Mouse (Mus musculus) thymus, adult 2 months (tissue): ENCODE data around the gene Ryr1. TPM values are rescaled to one million over a fixed set of nuclear protein-coding genes. Genes with fewer than 3 reads are reported as not detected.

Source experiments
- DNase-seq: peaks from one replicate; pipeline ENCODE4 v3.0.0; 2021
- H3K27ac ChIP-seq: fragments of 200-500 bp; 2 replicates; pipeline ENCODE4 v1.5.1; 2012; ENCODE audit warnings: low read length, control low read depth; ENCODE audit not compliant: control insufficient read depth, insufficient read depth
- H3K27me3 ChIP-seq: fragments of 200-500 bp; 2 replicates; pipeline ENCODE4 v1.6.1; 2012; ENCODE audit warnings: mild to moderate bottlenecking, low read length, moderate library complexity, mixed read lengths; ENCODE audit not compliant: control insufficient read depth, insufficient read depth
- H3K36me3 ChIP-seq: fragments of 200-500 bp; 2 replicates; pipeline ENCODE4 v1.6.1; 2012; ENCODE audit warnings: mild to moderate bottlenecking, low read length, moderate library complexity; ENCODE audit not compliant: control insufficient read depth, insufficient read depth
- H3K4me1 ChIP-seq: fragments of 200-500 bp; replicated peaks from 2 replicates; pipeline ENCODE4 v1.6.1; 2012; ENCODE audit warnings: low read length; ENCODE audit not compliant: control insufficient read depth, insufficient read depth
- H3K4me3 ChIP-seq: fragments of 200-500 bp; 2 replicates; pipeline ENCODE4 v1.5.1; 2012; ENCODE audit warnings: mild to moderate bottlenecking, low read length, control low read depth, moderate library complexity; ENCODE audit not compliant: control insufficient read depth, insufficient read depth
- CTCF ChIP-seq: fragments of 200-500 bp; IDR thresholded peaks from 2 replicates; pipeline ENCODE4 v1.5.1; 2012; ENCODE audit warnings: mild to moderate bottlenecking, control low read depth, low read length, moderate library complexity, borderline replicate concordance; ENCODE audit not compliant: control insufficient read depth, poor library complexity, insufficient read depth; ENCODE audit errors: extremely low read depth
- POLR2A ChIP-seq: fragments of 200-500 bp; IDR thresholded peaks from 2 replicates; pipeline ENCODE4 v1.6.1; 2012; ENCODE audit warnings: mild to moderate bottlenecking, low read length, control low read depth, moderate library complexity; ENCODE audit not compliant: control insufficient read depth, poor library complexity, insufficient read depth; ENCODE audit errors: extremely low read depth
- WGBS: fragments of 180-500 bp; shearing (Covaris S2); methylation state at CpG from one replicate; pipeline ENCODE4 v1.1.7; 2018; 5-methylcytosine and 5-hydroxymethylcytosine counted together
- polyA plus RNA-seq: library from polyadenylated mRNA; depleted of rRNA; stranded (reverse); fragments of >200 nt; gene quantifications from 2 replicates; pipeline ENCODE4 v1.2.3, GENCODE M21; 2012

Gene Ryr1
- polyA plus RNA-seq, 1 experiment = 0.19 TPM

GRCm38 (mm10) chr7:28959505-28960045, 165.4 kb downstream of the Ryr1 start:
- Histone ChIP-seq H3K36me3 (no peaks in the 10 kb centered on the region), H3K27ac (no peak overlapping the region), H3K27me3 (no peaks in the 10 kb centered on the region), H3K4me1 (peaks cover 28% of the 10 kb centered on the region), H3K4me3 (no peak overlapping the region)
- DNase-seq = no peak
- TF ChIP-seq POLR2A (no peak), CTCF (no peak)
- 74% methylated on average over 6 of the region's 6 CpGs for WGBS

- Histone ChIP-seq H3K4me3 (no peak overlapping the region), H3K27ac (no peak overlapping the region)
- 81% methylated on average over 1 of the region's 1 CpGs for WGBS
These were observed 166.2 kb downstream of the Ryr1 start for GRCm38 (mm10) chr7:28958770-28959169.

GRCm38 (mm10) chr7:28957997-28958725, 166.8 kb downstream of the Ryr1 start:
- no peak overlapping the region for H3K27ac ChIP-seq

More at GRCm38 (mm10) chr7:28958770-28959169, 166.2 kb downstream of the Ryr1 start:
- no peak for DNase-seq
- H3K4me1 ChIP-seq = peaks cover 28% of the 10 kb centered on the region
- no peaks in the 10 kb centered on the region for H3K36me3 ChIP-seq
- no peaks in the 10 kb centered on the region for H3K27me3 ChIP-seq
- no peak for TF ChIP-seq POLR2A
- TF ChIP-seq CTCF = no peak

GRCm38 (mm10) chr7:28957286-28957685, 167.7 kb downstream of the Ryr1 start:
- WGBS = 89% methylated on average over 6 of the region's 6 CpGs
- no peak overlapping the region for H3K27ac ChIP-seq
- H3K36me3 ChIP-seq = peaks cover 1% of the 10 kb centered on the region; the same call in 1 of the 2 replicates
- no peaks in the 10 kb centered on the region for H3K27me3 ChIP-seq
- H3K4me1 ChIP-seq = peaks cover 25% of the 10 kb centered on the region
- no peak overlapping the region for H3K4me3 ChIP-seq
- DNase-seq = no peak
- TF ChIP-seq CTCF (no peak), POLR2A (no peak)

More at GRCm38 (mm10) chr7:28957997-28958725, 166.8 kb downstream of the Ryr1 start:
- TF ChIP-seq CTCF (no peak), POLR2A (no peak)
- DNase-seq = no peak
- WGBS = 37% methylated on average over 1 of the region's 1 CpGs
- no peaks in the 10 kb centered on the region for H3K36me3 ChIP-seq
- H3K27me3 ChIP-seq = no peaks in the 10 kb centered on the region
- no peak overlapping the region for H3K4me3 ChIP-seq
- H3K4me1 ChIP-seq = peaks cover 28% of the 10 kb centered on the region

GRCm38 (mm10) chr7:28956270-28956669, 168.7 kb downstream of the Ryr1 start:
- WGBS = 41% methylated on average over 1 of the region's 1 CpGs
- Histone ChIP-seq H3K4me3 (no peak overlapping the region), H3K4me1 (peaks cover 23% of the 10 kb centered on the region), H3K36me3 (peaks cover 5% of the 10 kb centered on the region; the same call in 1 of the 2 replicates), H3K27ac (no peak overlapping the region), H3K27me3 (no peaks in the 10 kb centered on the region)
- DNase-seq = no peak
- TF ChIP-seq CTCF = no peak

GRCm38 (mm10) chr7:28955295-28955897, 169.6 kb downstream of the Ryr1 start:
- Histone ChIP-seq H3K27ac (no peak overlapping the region), H3K27me3 (no peaks in the 10 kb centered on the region), H3K36me3 (peaks cover 5% of the 10 kb centered on the region; the same call in 1 of the 2 replicates), H3K4me1 (peaks cover 17% of the 10 kb centered on the region), H3K4me3 (no peak overlapping the region)
- TF ChIP-seq CTCF = no peak
- DNase-seq = no peak
- WGBS = 90% methylated on average over 5 of the region's 5 CpGs

GRCm38 (mm10) chr7:28954773-28955172, 170.2 kb downstream of the Ryr1 start:
- TF ChIP-seq POLR2A (no peak), CTCF (no peak)
- H3K4me1 ChIP-seq = peaks cover 10% of the 10 kb centered on the region
- no peak overlapping the region for H3K4me3 ChIP-seq
- no peak for DNase-seq
- no peaks in the 10 kb centered on the region for H3K27me3 ChIP-seq
- 76% methylated on average over 4 of the region's 4 CpGs for WGBS
- H3K36me3 ChIP-seq = peaks cover 5% of the 10 kb centered on the region; the same call in 1 of the 2 replicates
- H3K27ac ChIP-seq = no peak overlapping the region
